Mouse (Mus musculus) midbrain, embryonic 10.5 days (tissue): ENCODE measurements around the gene Ahdc1. TPM values are rescaled to one million over a fixed set of nuclear protein-coding genes. Genes with fewer than 3 reads are reported as not detected.
A peak's percentile ranks its signal among the peaks of the same experiment; 100 is the strongest.

Experiments used
- DNase-seq: peaks from one replicate; pipeline ENCODE4 v3.0.0-alpha.2; 2017; ENCODE audit warnings: low spot score
- H3K27ac ChIP-seq: fragments of 300-500 bp; sonication (generic); replicated peaks from 2 replicates; pipeline ENCODE4 v1.5.1; 2016; ENCODE audit warnings: mild to moderate bottlenecking
- H3K27me3 ChIP-seq: fragments of 300-500 bp; sonication (generic); 2 replicates; pipeline ENCODE4 v1.6.1; 2016; ENCODE audit warnings: low read depth, mild to moderate bottlenecking; ENCODE audit not compliant: poor library complexity, severe bottlenecking
- H3K36me3 ChIP-seq: fragments of 300-500 bp; sonication (generic); 2 replicates; pipeline ENCODE4 v1.6.1; 2016; ENCODE audit warnings: mild to moderate bottlenecking, moderate library complexity
- H3K4me1 ChIP-seq: fragments of 300-500 bp; sonication (generic); 2 replicates; pipeline ENCODE4 v1.6.1; 2016
- H3K4me3 ChIP-seq: fragments of 300-500 bp; sonication (generic); 2 replicates; pipeline ENCODE4 v1.5.1; 2016; ENCODE audit warnings: mild to moderate bottlenecking, moderate library complexity
- H3K9me3 ChIP-seq: fragments of 300-500 bp; sonication (generic); replicated peaks from 2 replicates; pipeline ENCODE4 v1.6.1; 2016; ENCODE audit warnings: mild to moderate bottlenecking
- WGBS: fragments of 180-500 bp; shearing (Covaris S2); methylation state at CpG from one replicate; pipeline ENCODE4 v1.1.7; 2016; 5-methylcytosine and 5-hydroxymethylcytosine counted together
- polyA plus RNA-seq: library from polyadenylated mRNA; unstranded; fragments of >200 nt; fragmentation: Nextera tagmentation; extraction: Ambion mirVana; gene quantifications from 2 replicates; pipeline ENCODE4 v1.2.1, GENCODE M21; 2016

The Ahdc1 gene
- polyA plus RNA-seq, 1 experiment from 2014 or later, result 5.8 TPM

- DNase-seq, result no peak
- Histone ChIP-seq H3K27me3 (peaks cover 67% of the 10 kb centered on the region), H3K4me3 (peak overlapping the region; percentile 71), H3K27ac (no peak overlapping the region), H3K36me3 (peaks cover 8% of the 10 kb centered on the region; the same call in 1 of the 2 replicates), H3K9me3 (no peaks in the 10 kb centered on the region), H3K4me1 (peaks cover 65% of the 10 kb centered on the region)
- WGBS, result 27% methylated on average over 6 of the region's 6 CpGs
These were observed 26.7 kb downstream of the Ahdc1 start for GRCm38 (mm10) chr4:133037798-133038197.

- H3K27me3 ChIP-seq, result peaks cover 67% of the 10 kb centered on the region
- peaks cover 72% of the 10 kb centered on the region for H3K4me1 ChIP-seq
- H3K27ac ChIP-seq, result peak overlapping the region; percentile 87
- DNase-seq, result peak; percentile 70
- under 1% methylated on average over 68 of the region's 76 CpGs for WGBS
- H3K4me3 ChIP-seq, result peak overlapping the region; percentile 71
- peaks cover 8% of the 10 kb centered on the region; the same call in 1 of the 2 replicates for H3K36me3 ChIP-seq
- H3K9me3 ChIP-seq, result no peaks in the 10 kb centered on the region
These were observed 27.6 kb downstream of the Ahdc1 start for GRCm38 (mm10) chr4:133038521-133039115.

GRCm38 (mm10) chr4:133039116-133039819 is 28.2 kb downstream of the Ahdc1 start:
- Histone ChIP-seq H3K4me1 (peaks cover 77% of the 10 kb centered on the region), H3K27me3 (peaks cover 67% of the 10 kb centered on the region), H3K36me3 (peaks cover 5% of the 10 kb centered on the region; the same call in 1 of the 2 replicates), H3K27ac (peak overlapping the region; percentile 87), H3K9me3 (no peaks in the 10 kb centered on the region), H3K4me3 (peak overlapping the region; percentile 71)
- peak; percentile 65 for DNase-seq
- WGBS, result under 1% methylated on average over 75 of the region's 77 CpGs

GRCm38 (mm10) chr4:133039832-133040231 is 28.8 kb downstream of the Ahdc1 start:
- H3K9me3 ChIP-seq, result no peaks in the 10 kb centered on the region
- H3K4me3 ChIP-seq, result peak overlapping the region; percentile 71
- DNase-seq, result no peak
- WGBS, result 2% methylated on average over 18 of the region's 18 CpGs
- H3K27ac ChIP-seq, result peak overlapping the region; percentile 19; the same call in 1 of the 2 replicates
- peaks cover 78% of the 10 kb centered on the region for H3K4me1 ChIP-seq
- peaks cover 5% of the 10 kb centered on the region; the same call in 1 of the 2 replicates for H3K36me3 ChIP-seq
- peaks cover 67% of the 10 kb centered on the region for H3K27me3 ChIP-seq

- Histone ChIP-seq H3K4me3 (peak overlapping the region; percentile 71; the same call in 1 of the 2 replicates), H3K27me3 (peaks cover 63% of the 10 kb centered on the region)
- DNase-seq, result no peak
These were observed 29.3 kb downstream of the Ahdc1 start for GRCm38 (mm10) chr4:133040241-133040904.

GRCm38 (mm10) chr4:133042244-133042643 is 31.2 kb downstream of the Ahdc1 start:
- peak; percentile 35 for DNase-seq
- peaks cover 2% of the 10 kb centered on the region; the same call in 1 of the 2 replicates for H3K36me3 ChIP-seq
- H3K4me1 ChIP-seq, result peaks cover 99% of the 10 kb centered on the region
- H3K9me3 ChIP-seq, result no peaks in the 10 kb centered on the region
- peaks cover 49% of the 10 kb centered on the region for H3K27me3 ChIP-seq
- 10% methylated on average over 4 of the region's 4 CpGs for WGBS
- peak overlapping the region; percentile 46 for H3K4me3 ChIP-seq
- H3K27ac ChIP-seq, result peak overlapping the region; percentile 89

More at GRCm38 (mm10) chr4:133040241-133040904, 29.3 kb downstream of the Ahdc1 start:
- WGBS, result 24% methylated on average over 14 of the region's 14 CpGs
- Histone ChIP-seq H3K27ac (0 out of 2 replicates have a peak overlapping the region, but pooled peaks have one; percentile 19), H3K36me3 (peaks cover 5% of the 10 kb centered on the region; the same call in 1 of the 2 replicates), H3K9me3 (no peaks in the 10 kb centered on the region), H3K4me1 (peaks cover 84% of the 10 kb centered on the region)

- H3K36me3 ChIP-seq, result no peaks in the 10 kb centered on the region
- DNase-seq, result peak; percentile 80
- H3K27me3 ChIP-seq, result peaks cover 42% of the 10 kb centered on the region
- peak overlapping the region; percentile 89 for H3K27ac ChIP-seq
- peaks cover 99% of the 10 kb centered on the region for H3K4me1 ChIP-seq
- H3K9me3 ChIP-seq, result no peaks in the 10 kb centered on the region
- WGBS, result 3% methylated on average over 26 of the region's 28 CpGs
- H3K4me3 ChIP-seq, result peak overlapping the region; percentile 46
These were observed 31.9 kb downstream of the Ahdc1 start for GRCm38 (mm10) chr4:133042651-133043635.

GRCm38 (mm10) chr4:133043798-133044646 is 33.0 kb downstream of the Ahdc1 start:
- whole genome bisulfite sequencing, result 20% methylated on average over 6 of the region's 6 CpGs
- Histone ChIP-seq H3K27me3 (peaks cover 33% of the 10 kb centered on the region), H3K9me3 (no peaks in the 10 kb centered on the region), H3K36me3 (no peaks in the 10 kb centered on the region), H3K27ac (peak overlapping the region; percentile 89), H3K4me3 (peak overlapping the region; percentile 46), H3K4me1 (peaks cover 99% of the 10 kb centered on the region)
- DNase-seq, result peak; percentile 35

- Histone ChIP-seq H3K9me3 (no peaks in the 10 kb centered on the region), H3K36me3 (no peaks in the 10 kb centered on the region), H3K4me1 (peaks cover 99% of the 10 kb centered on the region), H3K27me3 (peaks cover 26% of the 10 kb centered on the region), H3K27ac (peak overlapping the region; percentile 89), H3K4me3 (0 out of 2 replicates have a peak overlapping the region, but pooled peaks have one; percentile 19)
- DNase-seq, result peak; percentile 36
- WGBS, result 2% methylated on average over 6 of the region's 6 CpGs
These were observed 33.6 kb downstream of the Ahdc1 start for GRCm38 (mm10) chr4:133044647-133045094.

- Histone ChIP-seq H3K4me3 (no peak overlapping the region), H3K36me3 (no peaks in the 10 kb centered on the region), H3K27me3 (peaks cover 21% of the 10 kb centered on the region), H3K4me1 (peaks cover 100% of the 10 kb centered on the region), H3K9me3 (no peaks in the 10 kb centered on the region), H3K27ac (peak overlapping the region; percentile 88)
- 25% methylated on average over 11 of the region's 11 CpGs for WGBS
- no peak for DNase-seq
These were observed 34.9 kb downstream of the Ahdc1 start for GRCm38 (mm10) chr4:133045771-133046474.
